Mouse (Mus musculus) cerebellum, adult 2 months (tissue): Measurements from ENCODE around the gene Phgr1.

ENCODE experiments used
- CTCF ChIP-seq: fragments of 200-500 bp; IDR thresholded peaks from 2 replicates; pipeline ENCODE4 v1.5.1; 2011; ENCODE audit warnings: low read depth, mild to moderate bottlenecking, control low read depth, low read length, moderate library complexity, borderline replicate concordance; ENCODE audit not compliant: insufficient read depth
- POLR2A ChIP-seq: fragments of 200-500 bp; IDR thresholded peaks from 2 replicates; pipeline ENCODE4 v1.6.1; 2011; ENCODE audit warnings: low read length, control low read depth, borderline replicate concordance; ENCODE audit not compliant: insufficient read depth

DNA sequence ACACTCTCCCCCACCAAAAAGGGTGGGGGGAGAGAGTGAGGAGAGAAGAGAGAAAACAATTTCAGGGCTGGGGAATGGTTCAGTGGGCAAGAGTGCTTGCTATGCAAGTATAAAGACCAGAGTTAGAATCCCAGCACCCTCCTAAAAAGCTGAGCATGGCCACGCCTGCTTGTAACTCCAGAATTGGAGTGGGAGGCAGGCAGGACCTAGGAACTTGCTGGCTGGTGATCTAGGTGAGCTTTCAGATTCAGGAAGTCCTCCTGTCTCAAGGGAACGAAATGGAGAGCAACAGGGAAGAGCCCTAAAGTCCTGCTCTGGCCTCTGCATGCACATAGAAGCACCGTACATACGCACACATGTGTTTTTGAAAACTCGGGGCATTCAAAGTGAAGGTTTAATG lies 50.2 kb downstream of the Phgr1 start:
- TF ChIP-seq CTCF, result no peak
- no peak for TF ChIP-seq POLR2A
